Mouse (Mus musculus) bone marrow, adult 2 months (tissue): ENCODE results near the gene Dnajc4. TPM values are rescaled to one million over a fixed set of nuclear protein-coding genes. Genes with fewer than 3 reads are reported as not detected.

Experiments
- H3K27ac ChIP-seq: fragments of 200-500 bp; 2 replicates; pipeline ENCODE4 v1.5.1; 2012; ENCODE audit warnings: low read depth, mild to moderate bottlenecking, control low read depth, inconsistent platforms, low read length; ENCODE audit not compliant: control insufficient read depth, poor library complexity, insufficient read depth
- H3K4me1 ChIP-seq: fragments of 200-500 bp; 2 replicates; pipeline ENCODE4 v1.6.1; 2011; ENCODE audit warnings: low read length; ENCODE audit not compliant: control insufficient read depth, insufficient read depth
- H3K4me3 ChIP-seq: fragments of 200-500 bp; replicated peaks from 2 replicates; pipeline ENCODE3; 2011; ENCODE audit warnings: mild to moderate bottlenecking, low read depth, low read length, control low read depth; ENCODE audit not compliant: control insufficient read depth
- CTCF ChIP-seq: fragments of 200-500 bp; IDR thresholded peaks from 2 replicates; pipeline ENCODE4 v1.5.1; 2011; ENCODE audit warnings: low read length, control low read depth; ENCODE audit not compliant: control insufficient read depth, insufficient read depth
- POLR2A ChIP-seq: fragments of 200-500 bp; IDR thresholded peaks from 2 replicates; pipeline ENCODE4 v1.6.1; 2011; ENCODE audit warnings: low read depth, mild to moderate bottlenecking, control low read depth, low read length, borderline replicate concordance; ENCODE audit not compliant: control insufficient read depth
- WGBS: fragments of 180-500 bp; shearing (Covaris S2); methylation state at CpG from one replicate; pipeline ENCODE4 v1.1.7; 2018; 5-methylcytosine and 5-hydroxymethylcytosine counted together
- polyA plus RNA-seq: library from polyadenylated mRNA; stranded (reverse); fragments of >200 nt; gene quantifications from 2 replicates; pipeline ENCODE4 v1.2.4, GENCODE M21; 2011; ENCODE audit warnings: low replicate concordance; ENCODE audit not compliant: missing spikeins, insufficient read depth, insufficient read length

Dnajc4 gene
- polyA plus RNA-seq, 1 experiment, result 28.8 TPM

GRCm38 (mm10) chr19:6979486-6980380 is 12.6 kb downstream of the Dnajc4 start:
- peaks cover 3% of the 10 kb centered on the region; the same call in 1 of the 2 replicates for H3K4me1 ChIP-seq
- H3K27ac ChIP-seq, result peak overlapping the region; percentile 80
- H3K4me3 ChIP-seq, result peak overlapping the region; percentile 73
- WGBS, result 2% methylated on average over 59 of the region's 59 CpGs
- TF ChIP-seq CTCF, result peak; percentile 58
- TF ChIP-seq POLR2A, result peak; percentile 31; the same call in 1 of the 2 replicates

GRCm38 (mm10) chr19:6979001-6979479 is 13.3 kb downstream of the Dnajc4 start:
- peak overlapping the region; percentile 73 for H3K4me3 ChIP-seq
- 23% methylated on average over 11 of the region's 11 CpGs for WGBS
- peaks cover 3% of the 10 kb centered on the region; the same call in 1 of the 2 replicates for H3K4me1 ChIP-seq
- TF ChIP-seq POLR2A, result no peak
- TF ChIP-seq CTCF, result no peak
- peak overlapping the region; percentile 42; the same call in 1 of the 2 replicates for H3K27ac ChIP-seq

GRCm38 (mm10) chr19:6978639-6978974 is 13.8 kb downstream of the Dnajc4 start:
- TF ChIP-seq POLR2A (no peak), CTCF (no peak)
- H3K4me1 ChIP-seq, result peaks cover 3% of the 10 kb centered on the region; the same call in 1 of the 2 replicates
- 57% methylated on average over 3 of the region's 3 CpGs for WGBS
- no peak overlapping the region for H3K27ac ChIP-seq
- no peak overlapping the region for H3K4me3 ChIP-seq

- peaks cover 3% of the 10 kb centered on the region; the same call in 1 of the 2 replicates for H3K4me1 ChIP-seq
- TF ChIP-seq CTCF, result no peak
- TF ChIP-seq POLR2A, result no peak
- 78% methylated on average over 13 of the region's 13 CpGs for WGBS
- no peak overlapping the region for H3K4me3 ChIP-seq
- H3K27ac ChIP-seq, result no peak overlapping the region
These were observed 14.4 kb downstream of the Dnajc4 start for GRCm38 (mm10) chr19:6977759-6978638.

- H3K4me3 ChIP-seq, result peak within 1 kb of the TSS; percentile 67
- peaks cover 3% of the 10 kb centered on the region; the same call in 1 of the 2 replicates for H3K4me1 ChIP-seq
- TF ChIP-seq POLR2A (peak; percentile 28; the same call in 1 of the 2 replicates), CTCF (peak; percentile 52; the same call in 1 of the 2 replicates)
- H3K27ac ChIP-seq, result peak within 1 kb of the TSS; percentile 66
- WGBS, result under 1% methylated on average over 16 of the region's 16 CpGs
These were observed 16.5 kb downstream of the Dnajc4 start, which contains the start of gene Plcb3 for GRCm38 (mm10) chr19:6975537-6976521. Gene Plcb3 (minus strand): TSS chr19:6976470.

- Histone ChIP-seq H3K4me3 (peak within 1 kb of the TSS; percentile 87), H3K27ac (peak within 1 kb of the TSS; percentile 66), H3K4me1 (peaks cover 4% of the 10 kb centered on the region; the same call in 1 of the 2 replicates)
- 2% methylated on average over 77 of the region's 84 CpGs for WGBS
- TF ChIP-seq POLR2A (no peak), CTCF (no peak)
These were observed 17.9 kb downstream of the Dnajc4 start, which contains the start of gene Ppp1r14b for GRCm38 (mm10) chr19:6974211-6975205. Gene Ppp1r14b (plus strand): TSS chr19:6974968.

- TF ChIP-seq POLR2A (no peak), CTCF (no peak)
- WGBS, result 23% methylated on average over 12 of the region's 12 CpGs
- Histone ChIP-seq H3K4me1 (peaks cover 4% of the 10 kb centered on the region; the same call in 1 of the 2 replicates), H3K4me3 (no peak overlapping the region), H3K27ac (no peak overlapping the region)
These were observed 18.7 kb downstream of the Dnajc4 start for GRCm38 (mm10) chr19:6973581-6974190.
